Mouse (Mus musculus): ENCODE measurements around the gene Ryr2. TPM values are rescaled to one million over a fixed set of nuclear protein-coding genes. Genes with fewer than 3 reads are reported as not detected.

Gene Ryr2
- polyA plus RNA-seq, 1 experiment = 12.7 TPM

GRCm38 (mm10) chr13:12033914-12034313 lies 72.8 kb downstream of the Ryr2 start:
- TF ChIP-seq CTCF (IDR thresholded peaks at IDR 0.05; ENCODE audit: borderline replicate concordance, extremely low read depth, insufficient read depth, insufficient read length) (no peak), POLR2A (IDR thresholded peaks at IDR 0.05; ENCODE audit: borderline replicate concordance, extremely low read depth, insufficient read depth, insufficient read length, poor library complexity, severe bottlenecking) (no peak)
- no peak for DNase-seq (ENCODE audit: low read depth)

GRCm38 (mm10) chr13:12033272-12033671 lies 73.5 kb downstream of the Ryr2 start:
- no peak for DNase-seq (ENCODE audit: low read depth)
- TF ChIP-seq CTCF (IDR thresholded peaks at IDR 0.05; ENCODE audit: borderline replicate concordance, extremely low read depth, insufficient read depth, insufficient read length) (no peak), POLR2A (IDR thresholded peaks at IDR 0.05; ENCODE audit: borderline replicate concordance, extremely low read depth, insufficient read depth, insufficient read length, poor library complexity, severe bottlenecking) (no peak)

- no peak for DNase-seq (ENCODE audit: low read depth)
- TF ChIP-seq CTCF (IDR thresholded peaks at IDR 0.05; ENCODE audit: borderline replicate concordance, extremely low read depth, insufficient read depth, insufficient read length) (no peak), POLR2A (IDR thresholded peaks at IDR 0.05; ENCODE audit: borderline replicate concordance, extremely low read depth, insufficient read depth, insufficient read length, poor library complexity, severe bottlenecking) (no peak)
These were observed 76.9 kb downstream of the Ryr2 start for GRCm38 (mm10) chr13:12029841-12030240.

GRCm38 (mm10) chr13:12029326-12029725 lies 77.4 kb downstream of the Ryr2 start:
- no peak for DNase-seq (ENCODE audit: low read depth)
- TF ChIP-seq POLR2A (IDR thresholded peaks at IDR 0.05; ENCODE audit: borderline replicate concordance, extremely low read depth, insufficient read depth, insufficient read length, poor library complexity, severe bottlenecking) (no peak), CTCF (IDR thresholded peaks at IDR 0.05; ENCODE audit: borderline replicate concordance, extremely low read depth, insufficient read depth, insufficient read length) (no peak)

- DNase-seq (ENCODE audit: low read depth) = peak; percentile 4
- TF ChIP-seq CTCF (IDR thresholded peaks at IDR 0.05; ENCODE audit: borderline replicate concordance, extremely low read depth, insufficient read depth, insufficient read length) (no peak), POLR2A (IDR thresholded peaks at IDR 0.05; ENCODE audit: borderline replicate concordance, extremely low read depth, insufficient read depth, insufficient read length, poor library complexity, severe bottlenecking) (no peak)
These were observed 88.7 kb downstream of the Ryr2 start for GRCm38 (mm10) chr13:12018046-12018445.

- TF ChIP-seq POLR2A (IDR thresholded peaks at IDR 0.05; ENCODE audit: borderline replicate concordance, extremely low read depth, insufficient read depth, insufficient read length, poor library complexity, severe bottlenecking) = no peak
- no peak for DNase-seq (ENCODE audit: low read depth)
These were observed 92.8 kb downstream of the Ryr2 start for GRCm38 (mm10) chr13:12013986-12014385.

GRCm38 (mm10) chr13:12008995-12009689 lies 97.6 kb downstream of the Ryr2 start:
- TF ChIP-seq CTCF (IDR thresholded peaks at IDR 0.05; ENCODE audit: borderline replicate concordance, extremely low read depth, insufficient read depth, insufficient read length) = no peak
- no peak for TF ChIP-seq POLR2A (IDR thresholded peaks at IDR 0.05; ENCODE audit: borderline replicate concordance, extremely low read depth, insufficient read depth, insufficient read length, poor library complexity, severe bottlenecking)
- DNase-seq (ENCODE audit: low read depth) = peak; percentile 47

- DNase-seq (ENCODE audit: low read depth) = peak; percentile 3
- TF ChIP-seq POLR2A (IDR thresholded peaks at IDR 0.05; ENCODE audit: borderline replicate concordance, extremely low read depth, insufficient read depth, insufficient read length, poor library complexity, severe bottlenecking) (no peak), CTCF (IDR thresholded peaks at IDR 0.05; ENCODE audit: borderline replicate concordance, extremely low read depth, insufficient read depth, insufficient read length) (no peak)
These were observed 99.2 kb downstream of the Ryr2 start for GRCm38 (mm10) chr13:12007579-12007978.

GRCm38 (mm10) chr13:12001891-12002294 lies 104.9 kb downstream of the Ryr2 start:
- TF ChIP-seq CTCF (IDR thresholded peaks at IDR 0.05; ENCODE audit: borderline replicate concordance, extremely low read depth, insufficient read depth, insufficient read length) = no peak
- TF ChIP-seq POLR2A (IDR thresholded peaks at IDR 0.05; ENCODE audit: borderline replicate concordance, extremely low read depth, insufficient read depth, insufficient read length, poor library complexity, severe bottlenecking) = no peak
- peak; percentile 31 for DNase-seq (ENCODE audit: low read depth)

- no peak for DNase-seq (ENCODE audit: low read depth)
- TF ChIP-seq POLR2A (IDR thresholded peaks at IDR 0.05; ENCODE audit: borderline replicate concordance, extremely low read depth, insufficient read depth, insufficient read length, poor library complexity, severe bottlenecking) (no peak), CTCF (IDR thresholded peaks at IDR 0.05; ENCODE audit: borderline replicate concordance, extremely low read depth, insufficient read depth, insufficient read length) (no peak)
These were observed 106.9 kb downstream of the Ryr2 start for GRCm38 (mm10) chr13:11999851-12000250.

GRCm38 (mm10) chr13:11997366-11997765 lies 109.4 kb downstream of the Ryr2 start:
- DNase-seq (ENCODE audit: low read depth) = no peak
- TF ChIP-seq POLR2A (IDR thresholded peaks at IDR 0.05; ENCODE audit: borderline replicate concordance, extremely low read depth, insufficient read depth, insufficient read length, poor library complexity, severe bottlenecking) = no peak

- no peak for DNase-seq (ENCODE audit: low read depth)
- TF ChIP-seq POLR2A (IDR thresholded peaks at IDR 0.05; ENCODE audit: borderline replicate concordance, extremely low read depth, insufficient read depth, insufficient read length, poor library complexity, severe bottlenecking) (no peak), CTCF (IDR thresholded peaks at IDR 0.05; ENCODE audit: borderline replicate concordance, extremely low read depth, insufficient read depth, insufficient read length) (no peak)
These were observed 119.2 kb downstream of the Ryr2 start for GRCm38 (mm10) chr13:11987556-11987955.
